Mouse (Mus musculus) olfactory bulb, adult 2 months (tissue): ENCODE measurements around the gene Ggcx.
"Not testable (repeated sequence)": the region's sequence is repeated elsewhere in the genome, so short reads cannot be mapped to it uniquely, and the experiment has no call there.

Experiments used
- CTCF ChIP-seq: fragments of 200-500 bp; IDR thresholded peaks from 2 replicates; pipeline ENCODE4 v1.5.1; 2012; ENCODE audit warnings: low read depth, mild to moderate bottlenecking, low read length, moderate library complexity; ENCODE audit not compliant: insufficient read depth
- POLR2A ChIP-seq: fragments of 200-500 bp; IDR thresholded peaks from 2 replicates; pipeline ENCODE4 v1.6.1; 2012; ENCODE audit warnings: mild to moderate bottlenecking, low read depth, low read length, moderate library complexity; ENCODE audit not compliant: insufficient read depth

DNA sequence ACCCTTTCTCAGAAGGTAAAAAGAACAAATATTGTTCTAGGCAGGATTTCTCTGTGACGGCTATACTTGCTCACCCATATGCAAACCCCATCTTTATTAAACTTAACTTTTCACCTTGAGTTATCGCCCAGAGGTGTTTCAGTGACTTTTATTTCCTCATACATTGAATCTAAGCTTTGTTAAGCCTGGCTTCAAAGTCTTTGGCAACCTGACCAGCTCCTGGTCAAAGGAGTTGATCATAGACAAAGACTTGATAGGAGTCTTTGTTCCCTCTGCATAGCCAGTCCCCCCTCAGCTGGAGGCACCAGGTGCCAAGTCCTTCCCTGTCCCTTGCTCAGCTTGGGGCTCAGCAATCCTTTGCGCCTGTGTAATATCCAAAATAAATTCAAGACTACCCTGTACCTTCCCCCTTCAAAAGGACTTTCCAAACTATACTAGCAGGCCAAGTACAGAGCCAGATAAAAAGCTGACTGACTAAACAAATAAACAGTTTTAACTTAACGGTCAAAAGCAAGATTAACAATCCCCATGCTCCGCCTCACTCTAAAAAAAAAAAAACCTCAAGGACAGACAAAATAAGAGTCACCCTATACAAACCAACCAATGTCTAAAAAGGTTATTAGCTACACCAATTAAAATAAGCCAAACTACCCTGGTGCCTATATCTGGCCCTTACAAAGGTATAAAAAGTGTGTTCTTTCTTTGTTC lies 48.6 kb downstream of the Ggcx start:
- not testable (repeated sequence) for TF ChIP-seq CTCF, POLR2A
